Mouse (Mus musculus) left cerebral cortex, postnatal 10 days (tissue): Measurements from ENCODE around the gene Cyp2u1. TPM values are rescaled to one million over a fixed set of nuclear protein-coding genes. Genes with fewer than 3 reads are reported as not detected.

Experiments
- DNase-seq, 2 experiments: peaks; one replicate each; pipeline ENCODE4 v3.0.0; 2021 to 2022; ENCODE audit warnings: low spot score in 2 of 2, mixed read lengths in 1 of 2; ENCODE audit errors: extremely low spot score in 1 of 2
- intact Hi-C: fragments of 180-260 bp; cut with DNase I; formaldehyde crosslinking; loops from one replicate; pipeline ENCODE4 v1.15.1; 2025
- total RNA-seq, 2 experiments: library from RNA; stranded (reverse); gene quantifications; 2 replicates each; pipeline ENCODE4 v1.2.3; 2021

The Cyp2u1 gene
- total RNA-seq, 2 experiments from 2014 or later, result 15.0 to 16.4 TPM

- DNase-seq, result no peak
- intact Hi-C loops, result no loop called here
Observed at GRCm38 (mm10) chr3:131265516-131265915, 37.5 kb downstream of the Cyp2u1 start.

- intact Hi-C loops, result no loop called here
- DNase-seq, result no peak
Observed at GRCm38 (mm10) chr3:131263766-131264486, 39.1 kb downstream of the Cyp2u1 start.

DNA sequence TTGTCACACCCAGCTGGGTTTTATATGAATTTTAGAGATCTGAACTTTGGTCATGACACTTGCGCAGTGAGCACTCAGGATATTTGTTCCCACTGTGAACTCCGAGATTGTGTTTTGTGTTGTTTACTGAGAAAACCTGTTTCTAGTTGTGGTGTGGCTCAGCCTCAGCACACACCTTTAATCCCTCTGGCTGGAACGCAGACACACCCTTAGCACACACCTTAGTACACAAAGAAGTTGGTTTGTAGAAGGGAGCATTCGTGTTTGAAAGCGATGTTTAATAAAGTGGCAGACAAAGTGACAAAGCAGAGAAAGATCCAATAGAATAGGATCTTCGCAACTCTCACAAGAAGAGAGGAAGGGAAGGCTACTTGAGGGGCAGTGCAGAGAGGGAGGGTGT is 42.6 kb downstream of the Cyp2u1 start:
- intact Hi-C loops, result no loop called here
- no peak for DNase-seq

- intact Hi-C loops, result no loop called here
- no peak for DNase-seq
Observed at GRCm38 (mm10) chr3:131259392-131259965, 43.5 kb downstream of the Cyp2u1 start.

DNA sequence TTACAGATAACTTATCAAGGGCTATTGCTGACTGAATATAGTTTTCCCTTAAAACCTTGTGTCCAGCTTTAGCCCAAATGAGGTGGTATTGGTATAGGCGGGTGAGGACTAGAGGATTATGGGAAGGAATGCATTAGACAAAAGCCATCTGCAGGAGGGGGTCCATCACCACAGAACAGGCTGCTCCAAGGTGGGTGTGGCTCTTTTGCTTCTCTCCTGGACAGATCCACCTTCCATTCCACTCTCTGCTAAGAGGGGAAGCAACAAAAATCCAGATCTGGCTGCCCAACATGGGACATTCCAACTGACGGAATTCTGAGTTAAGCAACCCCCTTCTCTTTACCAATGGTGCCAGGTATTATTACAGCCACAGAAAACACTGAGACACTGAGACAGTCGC is 44.1 kb downstream of the Cyp2u1 start:
- DNase-seq, result no peak
- intact Hi-C loops, result no loop called here

DNA sequence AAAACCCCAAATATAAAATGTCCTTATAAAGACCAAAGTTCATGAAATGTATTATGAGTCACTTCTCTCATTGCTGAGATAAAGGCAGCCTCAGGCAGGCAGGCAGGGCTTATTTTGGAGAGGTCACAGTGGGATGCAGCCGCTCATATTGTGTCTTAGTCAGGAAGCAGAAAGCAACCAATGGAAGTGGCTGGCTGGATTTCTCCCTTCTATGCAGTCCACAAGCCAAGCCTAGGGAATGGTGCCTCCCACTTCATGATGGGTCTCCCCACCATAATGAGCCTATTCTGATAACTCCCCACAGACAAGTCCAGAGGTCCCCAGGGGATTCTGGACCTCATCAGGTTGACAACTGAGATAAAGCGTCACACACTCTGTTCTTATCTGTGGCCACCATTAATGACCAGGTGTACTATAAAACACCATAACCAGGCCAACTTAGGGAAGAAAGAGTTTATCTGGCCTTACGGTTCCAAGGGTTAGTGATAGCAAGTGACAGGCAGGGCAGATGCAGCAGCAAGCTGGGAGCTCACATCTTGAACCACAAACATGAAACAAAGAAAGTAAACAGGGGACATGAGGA is 47.5 kb downstream of the Cyp2u1 start:
- intact Hi-C loops, result no loop called here
- no peak for DNase-seq

DNA sequence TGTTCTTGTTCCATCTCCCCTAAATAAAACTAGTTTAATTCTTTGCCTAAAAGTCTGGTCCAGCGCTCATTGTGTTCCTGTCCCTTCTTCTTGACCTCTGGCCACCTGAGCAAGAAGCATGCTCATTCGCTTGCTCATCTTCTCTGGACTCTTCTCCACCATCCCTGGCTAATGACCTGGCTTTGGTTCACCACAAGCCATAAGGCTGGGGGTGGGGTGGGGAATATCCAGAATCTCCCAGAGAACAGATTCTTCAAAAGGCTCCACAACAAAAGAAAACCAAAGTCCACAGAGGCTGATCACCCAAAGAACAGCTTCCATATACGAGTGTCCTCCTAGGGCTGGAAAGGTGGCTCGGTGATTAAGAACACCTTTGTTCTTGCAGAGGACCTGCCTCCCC is 48.0 kb downstream of the Cyp2u1 start:
- DNase-seq, result no peak
- intact Hi-C loops, result no loop called here

- no peak for DNase-seq
- intact Hi-C loops, result no loop called here
Observed at GRCm38 (mm10) chr3:131251601-131252000, 51.4 kb downstream of the Cyp2u1 start.

DNA sequence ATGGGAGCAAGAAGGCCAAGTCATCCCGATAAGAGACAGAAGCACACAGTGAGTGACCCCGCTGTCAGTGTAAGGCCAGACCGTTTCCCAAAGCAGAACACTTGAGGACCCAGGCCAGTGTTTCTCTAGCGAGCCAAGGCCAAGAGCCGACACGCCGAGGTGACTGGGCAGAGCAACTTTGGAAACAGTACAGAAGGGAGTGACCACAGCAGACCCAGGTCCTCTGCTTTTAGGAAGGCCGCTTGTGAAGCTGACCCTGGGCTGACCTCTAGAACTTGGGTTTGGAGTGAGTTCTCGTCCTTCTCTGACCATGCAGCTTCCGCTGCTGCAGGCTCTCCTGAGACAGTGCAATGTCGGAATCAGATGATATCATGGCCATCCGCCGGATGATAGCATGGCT is 52.0 kb downstream of the Cyp2u1 start:
- no peak for DNase-seq
- intact Hi-C loops, result no loop called here

DNA sequence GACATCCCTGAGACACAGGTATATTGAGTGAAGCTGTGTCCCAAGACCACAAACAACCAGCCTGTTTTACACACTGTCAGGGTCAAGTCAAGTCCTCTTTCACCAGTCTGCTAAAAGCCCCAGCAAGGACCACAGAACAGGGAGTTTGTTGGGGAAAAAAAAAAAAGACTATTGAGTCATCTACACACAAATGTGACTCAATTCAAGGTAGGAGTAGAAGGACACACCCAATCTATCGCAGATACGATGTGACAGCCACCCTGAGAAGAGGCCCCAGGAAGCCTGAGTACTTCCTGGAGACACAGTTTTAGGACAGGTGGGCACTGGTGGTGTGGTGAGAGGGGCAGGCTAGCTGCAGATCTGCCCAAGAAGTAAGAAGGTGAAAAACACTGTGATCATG is 52.7 kb downstream of the Cyp2u1 start:
- intact Hi-C loops, result no loop called here
- no peak for DNase-seq

DNA sequence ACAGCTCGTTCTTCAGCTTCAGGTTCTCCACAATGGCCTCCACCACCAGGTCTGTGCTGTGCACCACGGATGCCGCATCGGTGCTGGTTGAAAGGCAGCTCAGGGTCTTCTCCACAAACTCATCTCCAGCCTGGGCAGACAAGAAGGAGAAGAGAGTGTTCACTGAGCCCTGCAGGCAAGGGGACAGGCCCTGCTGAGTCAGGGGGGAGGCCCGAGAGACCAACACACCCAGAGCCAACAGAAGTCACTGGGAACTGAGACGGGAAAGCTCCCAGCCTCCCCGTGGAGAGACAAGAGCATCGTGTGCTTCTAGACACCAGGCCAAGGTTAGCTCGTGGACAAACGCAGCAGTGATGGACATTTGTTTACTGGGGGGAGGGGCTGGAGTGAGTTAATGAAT is 54.6 kb downstream of the Cyp2u1 start:
- intact Hi-C loops, result no loop called here
- no peak for DNase-seq

- intact Hi-C loops, result no loop called here
- DNase-seq, result no peak
Observed at GRCm38 (mm10) chr3:131247851-131248250, 55.2 kb downstream of the Cyp2u1 start.

- no peak for DNase-seq
- intact Hi-C loops, result no loop called here
Observed at GRCm38 (mm10) chr3:131247447-131247846, 55.6 kb downstream of the Cyp2u1 start.

DNA sequence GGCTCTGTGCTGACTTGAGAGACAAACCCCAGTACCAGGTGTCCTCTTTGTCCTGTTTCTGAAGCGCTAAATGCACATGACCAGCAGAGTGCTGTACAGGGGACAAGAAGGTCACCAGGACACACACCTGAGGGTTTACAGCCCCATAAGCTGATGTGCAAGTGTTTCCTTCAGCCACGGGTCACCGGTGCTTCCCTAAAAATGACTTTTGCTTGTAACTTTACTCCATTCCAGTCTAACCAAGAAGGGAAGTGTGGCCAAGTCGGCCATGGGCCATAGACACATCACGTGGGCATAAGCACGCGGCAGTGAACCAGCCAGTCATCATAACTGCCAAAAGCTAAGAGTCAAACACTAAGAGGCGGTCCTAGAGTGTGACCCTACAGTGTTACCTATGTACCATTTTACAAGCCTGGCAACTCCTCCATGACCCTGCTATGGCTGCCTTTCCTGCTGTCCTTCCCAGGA is 56.4 kb downstream of the Cyp2u1 start:
- intact Hi-C loops, result no loop called here
- no peak for DNase-seq

- intact Hi-C loops, result no loop called here
- peak; percentile 75 to 76 for DNase-seq
Observed at GRCm38 (mm10) chr3:131245766-131246578, 57.1 kb downstream of the Cyp2u1 start.

Other genes starting within 250 kb of the Cyp2u1 start
- 1 to 10 TPM; 6.1 to 6.3 TPM for gene Lef1, start 192.8 kb downstream of the Cyp2u1 start, total RNA-seq
- gene Hadh, start 31.1 kb downstream of the Cyp2u1 start, total RNA-seq, result 10 to 100 TPM; 20.1 to 20.6 TPM
- 1 to 10 TPM; 1.4 to 5.1 TPM for gene Sgms2, start 188.2 kb upstream of the Cyp2u1 start, total RNA-seq